Mouse (Mus musculus) pancreas, adult 10 weeks (tissue): ENCODE measurements around the gene Cnih1. TPM values are rescaled to one million over a fixed set of nuclear protein-coding genes. Genes with fewer than 3 reads are reported as not detected.

Source experiments
- polyA plus RNA-seq: library from polyadenylated mRNA; stranded (reverse); fragments of 350-450 nt; fragmentation: Illumina TruSeq; extraction: RNeasy Lipid Tissue Mini Kit (QIAGEN cat#74804); gene quantifications from one replicate; pipeline ENCODE4 v1.2.3, GENCODE M21; 2015; ENCODE audit warnings: low read depth, low replicate concordance; ENCODE audit not compliant: insufficient read depth

Gene Cnih1
- polyA plus RNA-seq, result 23.9 TPM

GRCm38 (mm10) chr14:46787787-46788504 lies at the start of gene Cnih1:
Cnih1 (minus strand) TSS chr14:46788411.

GRCm38 (mm10) chr14:46831837-46832333 lies 43.7 kb upstream of the Cnih1 start, which contains the start of gene Cgrrf1:
Cgrrf1 (plus strand) TSS chr14:46832125.

GRCm38 (mm10) chr14:46821873-46822716 lies 33.9 kb upstream of the Cnih1 start, which contains the start of gene Gmfb:
Gmfb (minus strand) TSS chr14:46822242.

GRCm38 (mm10) chr14:46760355-46761029 lies 27.7 kb downstream of the Cnih1 start, which contains the start of gene Cdkn3:
Cdkn3 (plus strand) TSS chr14:46760541.

Other genes with a start within 250 kb of the Cnih1 start
- gene Cdkn3, start 27.9 kb downstream of the Cnih1 start, polyA plus RNA-seq, result not detected
- gene Gmfb, start 33.8 kb upstream of the Cnih1 start, polyA plus RNA-seq, result 8.4 TPM
- 10.5 TPM for gene Cgrrf1, start 43.7 kb upstream of the Cnih1 start, polyA plus RNA-seq
- gene Samd4, start 94.4 kb upstream of the Cnih1 start, polyA plus RNA-seq, result 1.2 TPM